Mouse (Mus musculus): ENCODE results near the gene Slfn14. TPM values are rescaled to one million over a fixed set of nuclear protein-coding genes. Genes with fewer than 3 reads are reported as not detected.
"Not testable (repeated sequence)": the region's sequence is repeated elsewhere in the genome, so short reads cannot be mapped to it uniquely, and the experiment has no call there.

Gene Slfn14
- polyA plus RNA-seq (2015; fragmentation: Nextera tagmentation; extraction: Ambion mirVana): 39.7 and 43.0 TPM in 2 replicates

- peak; percentile 88 for ATAC-seq (ENCODE audit: low read depth)
- Histone ChIP-seq H3K4me2 (ENCODE audit: low read depth, low read length) (peak within 1 kb of the TSS; percentile 50), H3K27me3 (ENCODE audit: control insufficient read depth, insufficient read depth, low read depth, low read length) (no peaks in the 10 kb centered on the region), H3K36me3 (ENCODE audit: control insufficient read depth, insufficient read depth) (peaks cover 21% of the 10 kb centered on the region), H3K9me3 (replicated peaks; ENCODE audit: control insufficient read depth, low read length) (no peaks in the 10 kb centered on the region), H3K9ac (ENCODE audit: low read depth, low read length) (peak within 1 kb of the TSS; percentile 57), H3K4me1 (ENCODE audit: control insufficient read depth, low read depth, low read length) (peaks cover 26% of the 10 kb centered on the region), H3K4me3 (ENCODE audit: low read depth, low read length) (peak within 1 kb of the TSS; percentile 63), H3K27ac (ENCODE audit: low read length) (peak within 1 kb of the TSS; percentile 92)
- 27% methylated on average over 1 of the region's 1 CpGs for WGBS (ENCODE audit: insufficient replicate concordance)
Observed at GRCm38 (mm10) chr11:83286566-83286965, at the start of gene Slfn14. Gene Slfn14, minus strand, starts transcription at chr11:83286726.

- Histone ChIP-seq H3K36me3 (ENCODE audit: control insufficient read depth, insufficient read depth) (peaks cover 33% of the 10 kb centered on the region), H3K27me3 (ENCODE audit: control insufficient read depth, insufficient read depth, low read depth, low read length) (no peaks in the 10 kb centered on the region), H3K27ac (ENCODE audit: low read length) (no peak overlapping the region), H3K9me3 (replicated peaks; ENCODE audit: control insufficient read depth, low read length) (no peaks in the 10 kb centered on the region), H3K4me1 (ENCODE audit: control insufficient read depth, low read depth, low read length) (no peaks in the 10 kb centered on the region), H3K4me2 (ENCODE audit: low read depth, low read length) (no peak overlapping the region), H3K9ac (ENCODE audit: low read depth, low read length) (no peak overlapping the region), H3K4me3 (ENCODE audit: low read depth, low read length) (no peak overlapping the region)
- no peak for ATAC-seq (ENCODE audit: low read depth)
- 87% methylated on average over 7 of the region's 7 CpGs for whole genome bisulfite sequencing (ENCODE audit: insufficient replicate concordance)
Observed at GRCm38 (mm10) chr11:83335826-83336225, 49.3 kb upstream of the Slfn14 start.

- Histone ChIP-seq H3K9ac (ENCODE audit: low read depth, low read length) (no peak overlapping the region), H3K36me3 (ENCODE audit: control insufficient read depth, insufficient read depth) (peaks cover 12% of the 10 kb centered on the region), H3K4me2 (ENCODE audit: low read depth, low read length) (no peak overlapping the region), H3K27ac (ENCODE audit: low read length) (no peak overlapping the region), H3K4me3 (ENCODE audit: low read depth, low read length) (no peak overlapping the region), H3K9me3 (replicated peaks; ENCODE audit: control insufficient read depth, low read length) (no peaks in the 10 kb centered on the region), H3K4me1 (ENCODE audit: control insufficient read depth, low read depth, low read length) (no peaks in the 10 kb centered on the region), H3K27me3 (ENCODE audit: control insufficient read depth, insufficient read depth, low read depth, low read length) (no peaks in the 10 kb centered on the region)
- no peak for ATAC-seq (ENCODE audit: low read depth)
- 59% methylated on average over 3 of the region's 3 CpGs for WGBS (ENCODE audit: insufficient replicate concordance)
Observed at GRCm38 (mm10) chr11:83327427-83327826, 40.9 kb upstream of the Slfn14 start.

DNA sequence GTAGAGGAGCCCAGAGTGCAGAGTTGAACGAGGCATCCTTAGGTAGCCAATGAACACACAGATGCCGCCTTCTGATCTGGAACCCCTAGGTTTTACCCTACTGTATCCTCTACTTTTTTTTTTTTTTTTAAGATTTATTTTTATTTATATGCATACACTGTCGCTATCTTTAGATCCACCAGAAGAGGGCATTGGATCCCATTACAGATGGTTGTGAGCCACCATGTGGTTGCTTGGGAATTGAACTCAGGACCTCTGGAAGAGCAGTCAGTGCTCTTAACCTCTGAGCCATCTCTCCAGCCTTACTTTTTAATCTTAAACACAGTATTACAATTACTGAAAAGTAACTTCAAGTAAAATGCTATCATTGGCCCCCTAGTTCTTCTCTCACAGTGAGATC lies 40.2 kb upstream of the Slfn14 start:
- H3K9me3 ChIP-seq (replicated peaks; ENCODE audit: control insufficient read depth, low read length); H3K4me3 ChIP-seq (ENCODE audit: low read depth, low read length); ATAC-seq (ENCODE audit: low read depth); H3K27ac ChIP-seq (ENCODE audit: low read length); H3K4me1 ChIP-seq (ENCODE audit: control insufficient read depth, low read depth, low read length); H3K27me3 ChIP-seq (ENCODE audit: control insufficient read depth, insufficient read depth, low read depth, low read length); H3K4me2 ChIP-seq (ENCODE audit: low read depth, low read length); H3K9ac ChIP-seq (ENCODE audit: low read depth, low read length): not testable (repeated sequence)
- H3K36me3 ChIP-seq (ENCODE audit: control insufficient read depth, insufficient read depth): peaks cover 19% of the 10 kb centered on the region
- WGBS (ENCODE audit: insufficient replicate concordance): 83% methylated on average over 3 of the region's 3 CpGs

- Histone ChIP-seq H3K36me3 (ENCODE audit: control insufficient read depth, insufficient read depth) (peaks cover 14% of the 10 kb centered on the region), H3K4me3 (ENCODE audit: low read depth, low read length) (no peak overlapping the region), H3K27me3 (ENCODE audit: control insufficient read depth, insufficient read depth, low read depth, low read length) (no peaks in the 10 kb centered on the region), H3K4me1 (ENCODE audit: control insufficient read depth, low read depth, low read length) (no peaks in the 10 kb centered on the region), H3K9me3 (replicated peaks; ENCODE audit: control insufficient read depth, low read length) (no peaks in the 10 kb centered on the region), H3K4me2 (ENCODE audit: low read depth, low read length) (no peak overlapping the region), H3K27ac (ENCODE audit: low read length) (no peak overlapping the region), H3K9ac (ENCODE audit: low read depth, low read length) (no peak overlapping the region)
- WGBS (ENCODE audit: insufficient replicate concordance): 78% methylated on average over 4 of the region's 4 CpGs
- ATAC-seq (ENCODE audit: low read depth): no peak; the same call in 1 of the 2 replicates
Observed at GRCm38 (mm10) chr11:83319048-83319447, 32.5 kb upstream of the Slfn14 start.

GRCm38 (mm10) chr11:83312471-83312870 lies 25.9 kb upstream of the Slfn14 start:
- WGBS (ENCODE audit: insufficient replicate concordance): 85% methylated on average over 5 of the region's 5 CpGs
- H3K36me3 ChIP-seq (ENCODE audit: control insufficient read depth, insufficient read depth): peaks cover 4% of the 10 kb centered on the region; the same call in 1 of the 2 replicates

DNA sequence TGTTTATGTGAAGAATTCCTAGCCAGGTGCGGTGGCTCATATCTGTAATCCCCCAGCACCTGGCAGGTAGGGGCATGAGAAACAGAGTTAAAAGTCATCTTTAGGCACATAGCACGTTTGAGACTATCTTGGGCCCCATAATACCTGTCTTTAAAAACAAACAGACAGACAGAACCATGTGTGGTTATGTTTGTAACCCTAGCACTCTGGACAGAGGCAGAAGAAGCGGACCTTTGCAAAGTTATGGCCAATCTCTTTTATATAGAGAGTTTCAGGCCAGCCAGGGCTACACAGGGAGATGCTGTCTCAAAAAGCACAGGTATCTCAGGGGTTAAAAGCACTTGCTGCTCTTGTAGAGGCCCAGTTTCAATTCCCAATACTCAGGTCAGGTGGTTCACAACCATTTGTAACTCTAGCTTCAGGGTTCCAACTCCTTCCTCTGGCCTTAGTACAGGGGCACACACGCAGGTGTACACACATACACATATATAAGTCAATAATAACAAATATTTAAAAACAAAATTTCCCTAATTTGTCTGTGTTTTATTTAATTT lies 20.3 kb upstream of the Slfn14 start:
- H3K4me2 ChIP-seq (ENCODE audit: low read depth, low read length): no peak overlapping the region
- ATAC-seq (ENCODE audit: low read depth): no peak

More at GRCm38 (mm10) chr11:83312471-83312870, 25.9 kb upstream of the Slfn14 start:
- H3K9me3 ChIP-seq (replicated peaks; ENCODE audit: control insufficient read depth, low read length): no peaks in the 10 kb centered on the region
- no peak overlapping the region for H3K27ac ChIP-seq (ENCODE audit: low read length)
- no peak overlapping the region for H3K4me3 ChIP-seq (ENCODE audit: low read depth, low read length)
- no peak overlapping the region for H3K4me2 ChIP-seq (ENCODE audit: low read depth, low read length)
- H3K4me1 ChIP-seq (ENCODE audit: control insufficient read depth, low read depth, low read length): no peaks in the 10 kb centered on the region
- H3K27me3 ChIP-seq (ENCODE audit: control insufficient read depth, insufficient read depth, low read depth, low read length): no peaks in the 10 kb centered on the region
- no peak overlapping the region for H3K9ac ChIP-seq (ENCODE audit: low read depth, low read length)
- no peak for ATAC-seq (ENCODE audit: low read depth)

GRCm38 (mm10) chr11:83304485-83304884 lies 18.0 kb upstream of the Slfn14 start:
- Histone ChIP-seq H3K9me3 (replicated peaks; ENCODE audit: control insufficient read depth, low read length) (no peaks in the 10 kb centered on the region), H3K4me1 (ENCODE audit: control insufficient read depth, low read depth, low read length) (peaks cover 23% of the 10 kb centered on the region), H3K27ac (ENCODE audit: low read length) (no peak overlapping the region), H3K27me3 (ENCODE audit: control insufficient read depth, insufficient read depth, low read depth, low read length) (no peaks in the 10 kb centered on the region), H3K9ac (ENCODE audit: low read depth, low read length) (no peak overlapping the region), H3K4me2 (ENCODE audit: low read depth, low read length) (no peak overlapping the region), H3K36me3 (ENCODE audit: control insufficient read depth, insufficient read depth) (no peaks in the 10 kb centered on the region), H3K4me3 (ENCODE audit: low read depth, low read length) (no peak overlapping the region)
- WGBS (ENCODE audit: insufficient replicate concordance): 72% methylated on average over 2 of the region's 2 CpGs
- no peak for ATAC-seq (ENCODE audit: low read depth)

More for the DNA sequence above, 20.3 kb upstream of the Slfn14 start:
- Histone ChIP-seq H3K27ac (ENCODE audit: low read length) (no peak overlapping the region), H3K4me1 (ENCODE audit: control insufficient read depth, low read depth, low read length) (peaks cover 12% of the 10 kb centered on the region), H3K9me3 (replicated peaks; ENCODE audit: control insufficient read depth, low read length) (no peaks in the 10 kb centered on the region), H3K9ac (ENCODE audit: low read depth, low read length) (no peak overlapping the region), H3K36me3 (ENCODE audit: control insufficient read depth, insufficient read depth) (no peaks in the 10 kb centered on the region; the same call in 1 of the 2 replicates), H3K4me3 (ENCODE audit: low read depth, low read length) (no peak overlapping the region), H3K27me3 (ENCODE audit: control insufficient read depth, insufficient read depth, low read depth, low read length) (no peaks in the 10 kb centered on the region)
- 75% methylated on average over 4 of the region's 4 CpGs for WGBS (ENCODE audit: insufficient replicate concordance)

DNA sequence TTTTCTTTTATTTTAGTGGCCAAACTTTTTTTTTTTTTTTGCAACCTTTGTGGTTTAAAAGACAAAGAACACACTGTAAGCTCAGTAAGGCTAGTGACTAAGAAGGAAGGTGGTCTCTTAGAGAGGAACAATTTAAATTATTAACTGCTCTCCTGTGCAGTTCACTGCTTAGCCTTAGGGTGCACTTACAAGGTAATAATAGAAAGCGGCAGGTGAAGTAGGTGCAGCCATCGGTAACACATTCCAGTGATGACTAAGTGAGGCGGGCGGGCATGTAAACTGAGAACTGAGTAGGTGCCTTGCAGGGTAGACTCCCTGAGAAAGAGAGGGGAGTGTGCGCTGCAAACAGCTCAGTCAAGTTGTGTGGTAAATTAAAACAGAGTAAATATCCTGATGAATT lies 17.2 kb upstream of the Slfn14 start:
- Histone ChIP-seq H3K9me3 (replicated peaks; ENCODE audit: control insufficient read depth, low read length) (no peaks in the 10 kb centered on the region), H3K27ac (ENCODE audit: low read length) (no peak overlapping the region), H3K9ac (ENCODE audit: low read depth, low read length) (peak overlapping the region; percentile 5), H3K4me3 (ENCODE audit: low read depth, low read length) (peak overlapping the region; percentile 96; the same call in 1 of the 2 replicates), H3K36me3 (ENCODE audit: control insufficient read depth, insufficient read depth) (no peaks in the 10 kb centered on the region), H3K4me1 (ENCODE audit: control insufficient read depth, low read depth, low read length) (peaks cover 23% of the 10 kb centered on the region), H3K27me3 (ENCODE audit: control insufficient read depth, insufficient read depth, low read depth, low read length) (no peaks in the 10 kb centered on the region), H3K4me2 (ENCODE audit: low read depth, low read length) (peak overlapping the region; percentile 91)
- WGBS (ENCODE audit: insufficient replicate concordance): 64% methylated on average over 5 of the region's 5 CpGs
- ATAC-seq (ENCODE audit: low read depth): no peak

Measured in liver, embryonic 16.5 days (tissue).